ENCODE assay signal across 27 mouse cellular contexts in genomic region chr11:56008277-56008676, GRCm38 (mm10). TPM values are rescaled to one million over a fixed set of nuclear protein-coding genes. Genes with fewer than 3 reads are reported as not detected.
DNase-seq lines count a peak whose midpoint lies in the region; ATAC-seq and TF ChIP-seq lines count a peak whose summit lies in the region.
"Had no signal": no experiment of that assay in that cellular context is flagged by ENCODE, and none has a peak within 500 bp of the region (broad histone marks: within the 10 kb centered on the region; RNA-seq: fewer than 3 reads in every experiment).

No protein-coding gene starts in this region.

- no peak overlapping the region for H3K9ac ChIP-seq in embryonic facial prominence, embryonic 14.5 days (ENCODE audit: low read depth, low read length)
- H3K9ac ChIP-seq in intestine, embryonic 14.5 days (ENCODE audit: low read length), result no peak overlapping the region
- no peak overlapping the region for H3K9ac ChIP-seq in intestine, postnatal 0 days (ENCODE audit: low read depth, low read length)
- H3K9ac ChIP-seq: embryonic facial prominence, embryonic 12.5 days; embryonic facial prominence, embryonic 15.5 days; forebrain, embryonic 12.5 days had no signal

- TF ChIP-seq CTCF in intestine, postnatal 0 days (IDR thresholded peaks at IDR 0.05; ENCODE audit: low read depth), result no peak
- no peak for TF ChIP-seq CTCF in Patski (IDR thresholded peaks at IDR 0.05)
- no peak for TF ChIP-seq CTCF in olfactory bulb, adult 2 months (IDR thresholded peaks at IDR 0.05; ENCODE audit: insufficient read depth, low read depth, low read length)

- no peaks in the 10 kb centered on the region for H3K9me3 ChIP-seq in embryonic facial prominence, embryonic 14.5 days (ENCODE audit: control insufficient read depth, low read length)
- no peaks in the 10 kb centered on the region for H3K9me3 ChIP-seq in embryonic facial prominence, embryonic 10.5 days
- no peaks in the 10 kb centered on the region for H3K9me3 ChIP-seq in intestine, embryonic 14.5 days (ENCODE audit: control insufficient read depth, low read length)
- no peaks in the 10 kb centered on the region for H3K9me3 ChIP-seq in intestine, postnatal 0 days (ENCODE audit: control insufficient read depth)
- H3K9me3 ChIP-seq in limb, embryonic 10.5 days (replicated peaks), result no peaks in the 10 kb centered on the region
- H3K9me3 ChIP-seq: embryonic facial prominence, embryonic 12.5 days; embryonic facial prominence, embryonic 15.5 days; forebrain, embryonic 10.5 days; forebrain, embryonic 12.5 days had no signal

- no peaks in the 10 kb centered on the region for H3K27me3 ChIP-seq in embryonic facial prominence, embryonic 14.5 days (replicated peaks; ENCODE audit: control insufficient read depth, insufficient read depth, low read length)
- H3K27me3 ChIP-seq in embryonic facial prominence, embryonic 10.5 days (replicated peaks; ENCODE audit: low read depth, poor library complexity, severe bottlenecking), result no peaks in the 10 kb centered on the region
- no peaks in the 10 kb centered on the region for H3K27me3 ChIP-seq in intestine, embryonic 14.5 days (replicated peaks; ENCODE audit: control insufficient read depth, insufficient read depth, low read length)
- no peaks in the 10 kb centered on the region for H3K27me3 ChIP-seq in intestine, postnatal 0 days (replicated peaks; ENCODE audit: control insufficient read depth, insufficient read depth, low read length)
- no peaks in the 10 kb centered on the region for H3K27me3 ChIP-seq in Patski
- H3K27me3 ChIP-seq in limb, embryonic 10.5 days (ENCODE audit: low read depth, poor library complexity, severe bottlenecking), result no peaks in the 10 kb centered on the region
- H3K27me3 ChIP-seq: embryonic facial prominence, embryonic 12.5 days; forebrain, embryonic 12.5 days had no signal

- no peak overlapping the region for H3K4me3 ChIP-seq in embryonic facial prominence, embryonic 14.5 days (ENCODE audit: low read depth, low read length)
- H3K4me3 ChIP-seq in embryonic facial prominence, embryonic 10.5 days, result no peak overlapping the region
- H3K4me3 ChIP-seq in intestine, embryonic 14.5 days (ENCODE audit: low read depth, low read length), result no peak overlapping the region
- H3K4me3 ChIP-seq in intestine, postnatal 0 days (ENCODE audit: low read depth, low read length), result no peak overlapping the region
- no peak overlapping the region for H3K4me3 ChIP-seq in olfactory bulb, adult 2 months (ENCODE audit: insufficient read depth, low read depth, low read length)
- no peak overlapping the region for H3K4me3 ChIP-seq in limb, embryonic 10.5 days
- H3K4me3 ChIP-seq: embryonic facial prominence, embryonic 12.5 days; embryonic facial prominence, embryonic 15.5 days; erythroblast, embryonic 14.5 days; forebrain, embryonic 10.5 days; forebrain, embryonic 12.5 days had no signal

- 45% methylated on average over 3 of the region's 3 CpGs for WGBS in embryonic facial prominence, embryonic 14.5 days
- WGBS in embryonic facial prominence, embryonic 10.5 days, result 69% methylated on average over 3 of the region's 3 CpGs
- 62% methylated on average over 3 of the region's 3 CpGs for WGBS in intestine, embryonic 14.5 days
- WGBS in intestine, postnatal 0 days, result 69% methylated on average over 3 of the region's 3 CpGs
- WGBS in olfactory bulb, adult 2 months, result 9% methylated on average over 3 of the region's 3 CpGs
- WGBS in limb, embryonic 10.5 days, result 68% methylated on average over 3 of the region's 3 CpGs

- peak; percentile 46 for DNase-seq in embryonic facial prominence, embryonic 14.5 days (ENCODE audit: low spot score)
- DNase-seq in embryonic facial prominence, embryonic 10.5 days (ENCODE audit: low spot score), result no peak
- peak; percentile 10 for DNase-seq in intestine, embryonic 14.5 days (ENCODE audit: low spot score)
- no peak for DNase-seq in Patski (ENCODE audit: low read depth, low spot score)
- DNase-seq in limb, embryonic 10.5 days (ENCODE audit: low spot score), result no peak
- DNase-seq in layer of hippocampus, adult 11-12 months (ENCODE audit: low spot score), result no peak
- DNase-seq: adrenal gland, adult 8-10 months; adrenal gland, postnatal 14 days; adrenal gland, postnatal 36 days; B cell, adult 2 months; cerebellum, adult 11 months; cerebellum, adult 18-20 months; cerebellum, adult 8-10 months; cerebellum, adult 9-11 months; cerebellum, postnatal 14 days; cerebellum, postnatal 36 days; embryo, embryonic 11 days had no signal

- CTCF ChIA-PET in Patski (lab: Charles Lee), result no interaction called here

- POLR2A ChIA-PET in Patski (lab: Charles Lee), result no interaction called here

- no peak overlapping the region for H3K4me2 ChIP-seq in embryonic facial prominence, embryonic 14.5 days (ENCODE audit: low read depth, low read length)
- no peak overlapping the region for H3K4me2 ChIP-seq in intestine, embryonic 14.5 days (ENCODE audit: low read length)
- no peak overlapping the region for H3K4me2 ChIP-seq in intestine, postnatal 0 days (replicated peaks; ENCODE audit: low read depth)
- H3K4me2 ChIP-seq: embryonic facial prominence, embryonic 12.5 days; embryonic facial prominence, embryonic 15.5 days; forebrain, embryonic 12.5 days had no signal

- ATAC-seq in embryonic facial prominence, embryonic 14.5 days (ENCODE audit: low read depth), result no peak
- ATAC-seq in intestine, embryonic 14.5 days (replicated peaks; ENCODE audit: low FRiP score, low TSS enrichment, low read depth), result no peak
- no peak for ATAC-seq in intestine, postnatal 0 days
- ATAC-seq in Patski, result peak; percentile 67
- ATAC-seq: CD4-positive, CD25-positive, alpha-beta regulatory T cell, adult 4 months; forebrain, embryonic 14.5 days; forebrain, embryonic 16.5 days had no signal

- no peaks in the 10 kb centered on the region for H3K36me3 ChIP-seq in embryonic facial prominence, embryonic 14.5 days (ENCODE audit: control insufficient read depth, insufficient read depth, low read length)
- no peaks in the 10 kb centered on the region for H3K36me3 ChIP-seq in embryonic facial prominence, embryonic 10.5 days (replicated peaks)
- H3K36me3 ChIP-seq in intestine, embryonic 14.5 days (ENCODE audit: control insufficient read depth, insufficient read depth, low read length), result no peaks in the 10 kb centered on the region
- no peaks in the 10 kb centered on the region for H3K36me3 ChIP-seq in intestine, postnatal 0 days (ENCODE audit: control insufficient read depth, insufficient read depth)
- no peaks in the 10 kb centered on the region for H3K36me3 ChIP-seq in limb, embryonic 10.5 days
- H3K36me3 ChIP-seq: embryonic facial prominence, embryonic 12.5 days; embryonic facial prominence, embryonic 15.5 days; forebrain, embryonic 10.5 days; forebrain, embryonic 12.5 days had no signal

- no peak for TF ChIP-seq POLR2A in olfactory bulb, adult 2 months (IDR thresholded peaks at IDR 0.05; ENCODE audit: insufficient read depth, low read depth, low read length)

- in situ Hi-C loops in Patski (cut with MboI; ENCODE audit: low pct_unique_long_range_greater_than_20kb), result no loop called here

- no peak overlapping the region for H3K27ac ChIP-seq in embryonic facial prominence, embryonic 14.5 days (replicated peaks; ENCODE audit: low read depth, low read length)
- no peak overlapping the region for H3K27ac ChIP-seq in embryonic facial prominence, embryonic 10.5 days (replicated peaks)
- H3K27ac ChIP-seq in intestine, embryonic 14.5 days (ENCODE audit: low read depth), result no peak overlapping the region
- no peak overlapping the region for H3K27ac ChIP-seq in intestine, postnatal 0 days (ENCODE audit: low read depth, low read length)
- H3K27ac ChIP-seq in olfactory bulb, adult 2 months (ENCODE audit: insufficient read depth, low read depth, low read length), result peak overlapping the region; percentile 42; the same call in 1 of the 2 replicates
- H3K27ac ChIP-seq in limb, embryonic 10.5 days, result no peak overlapping the region
- H3K27ac ChIP-seq: embryonic facial prominence, embryonic 12.5 days; embryonic facial prominence, embryonic 15.5 days; forebrain, embryonic 10.5 days; forebrain, embryonic 12.5 days had no signal

- no peaks in the 10 kb centered on the region for H3K4me1 ChIP-seq in embryonic facial prominence, embryonic 14.5 days (ENCODE audit: control insufficient read depth, insufficient read depth, low read length)
- H3K4me1 ChIP-seq in embryonic facial prominence, embryonic 10.5 days, result no peaks in the 10 kb centered on the region
- no peaks in the 10 kb centered on the region for H3K4me1 ChIP-seq in intestine, embryonic 14.5 days (replicated peaks; ENCODE audit: control insufficient read depth, insufficient read depth, low read length)
- no peaks in the 10 kb centered on the region for H3K4me1 ChIP-seq in intestine, postnatal 0 days (replicated peaks; ENCODE audit: control insufficient read depth, insufficient read depth, low read length)
- peaks cover 2% of the 10 kb centered on the region; the same call in 1 of the 2 replicates for H3K4me1 ChIP-seq in olfactory bulb, adult 2 months (ENCODE audit: control insufficient read depth, insufficient read depth, low read length)
- H3K4me1 ChIP-seq in limb, embryonic 10.5 days, result no peaks in the 10 kb centered on the region
- H3K4me1 ChIP-seq: embryonic facial prominence, embryonic 12.5 days; embryonic facial prominence, embryonic 15.5 days had no signal

RNA-seq across cellular contexts. Expression of gene Nmur2, which starts 32.5 kb away (rescaled TPM):
- 0.08 and 0.24 TPM in 2 replicates for polyA plus RNA-seq in embryonic facial prominence, embryonic 14.5 days (2014; fragmentation: Nextera tagmentation; extraction: Ambion mirVana)
- polyA plus RNA-seq in embryonic facial prominence, embryonic 10.5 days (2016; fragmentation: Nextera tagmentation; extraction: Ambion mirVana), result not detected in 2 replicates
- polyA plus RNA-seq in intestine, embryonic 14.5 days (2014; fragmentation: Nextera tagmentation; extraction: Ambion mirVana), result 0.36 and 0.41 TPM in 2 replicates
- polyA plus RNA-seq in intestine, postnatal 0 days (2015; fragmentation: Nextera tagmentation; extraction: Ambion mirVana), result 0.44 and 0.73 TPM in 2 replicates
- polyA plus RNA-seq in Patski (2021), result not detected
- not detected in 2 replicates for polyA plus RNA-seq in olfactory bulb, adult 2 months (2012; ENCODE audit: insufficient read depth, insufficient read length, low replicate concordance, missing spikeins)
- 0.09 TPM in 1 of 2 replicates, not detected in the other for polyA plus RNA-seq in limb, embryonic 10.5 days (2016; fragmentation: Nextera tagmentation; extraction: Ambion mirVana)
- polyA plus RNA-seq: CD4-positive, CD25-positive, alpha-beta regulatory T cell, adult 4 months; erythroblast, embryonic 14.5 days; forebrain, embryonic 10.5 days; forebrain, embryonic 12.5 days had no signal

Comparison
In these comparisons a context has a peak if more than half of its experiments do, and no peak if none do; other contexts are left out.
1. DNase-seq: peak in embryonic facial prominence, embryonic 14.5 days (single experiment) and intestine, embryonic 14.5 days (single experiment); none in embryonic facial prominence, embryonic 10.5 days (single experiment), Patski (single experiment), limb, embryonic 10.5 days (single experiment) and layer of hippocampus, adult 11-12 months (single experiment).